ENCODE assay signal across 21 mouse cellular contexts in the genomic region with DNA sequence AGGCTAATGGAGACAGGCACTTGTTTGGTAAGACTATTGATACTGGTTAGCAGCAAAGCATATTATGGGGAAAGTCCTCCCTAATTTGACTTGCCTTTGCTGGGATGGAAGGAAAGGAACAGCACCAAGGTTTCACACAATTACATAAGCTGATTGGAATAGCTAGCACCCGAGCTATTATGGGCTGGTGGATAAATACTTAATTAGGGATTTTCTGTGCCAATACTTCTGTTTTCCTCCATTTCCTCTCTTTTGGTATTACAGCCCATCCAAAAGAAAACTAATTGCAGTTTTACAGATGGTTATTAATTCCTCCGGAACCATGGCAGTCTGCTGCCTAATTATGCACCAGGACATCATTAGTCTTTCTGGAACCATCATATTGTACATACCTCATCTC. TPM values are rescaled to one million over a fixed set of nuclear protein-coding genes. Genes with fewer than 3 reads are reported as not detected.
"Had no signal": no experiment of that assay in that cellular context is flagged by ENCODE, and none has a peak within 500 bp of the region (broad histone marks: within the 10 kb centered on the region; RNA-seq: fewer than 3 reads in every experiment).

No protein-coding gene starts in this region.

- DNase-seq: lung, postnatal 14 days; lung, postnatal 36 days; right cerebral cortex, postnatal 14 days; thymus, adult 2 months; thymus, postnatal 25 days; thymus, postnatal 4 days had no signal

- H3K9ac ChIP-seq: lung, embryonic 15.5 days; midbrain, embryonic 13.5 days; midbrain, embryonic 15.5 days; neural tube, embryonic 12.5 days; stomach, embryonic 15.5 days had no signal

- H3K9me3 ChIP-seq: lung, embryonic 15.5 days; megakaryocyte, embryonic 14.5 days; midbrain, embryonic 13.5 days; midbrain, embryonic 15.5 days; neural tube, embryonic 12.5 days; stomach, embryonic 15.5 days had no signal

- H3K4me2 ChIP-seq: lung, embryonic 15.5 days; midbrain, embryonic 11.5 days; midbrain, embryonic 13.5 days; midbrain, embryonic 15.5 days; neural tube, embryonic 12.5 days; stomach, embryonic 15.5 days had no signal

- H3K27me3 ChIP-seq: lung, embryonic 15.5 days; midbrain, embryonic 13.5 days; midbrain, embryonic 15.5 days; neural tube, embryonic 12.5 days; stomach, embryonic 15.5 days had no signal

- H3K4me1 ChIP-seq: lung, embryonic 15.5 days; midbrain, embryonic 13.5 days; midbrain, embryonic 15.5 days; neural tube, embryonic 12.5 days; stomach, embryonic 15.5 days had no signal

- H3K27ac ChIP-seq: lung, embryonic 15.5 days; macrophage; midbrain, embryonic 13.5 days; midbrain, embryonic 15.5 days; neural tube, embryonic 12.5 days; stomach, embryonic 15.5 days; stomach, postnatal 0 days had no signal

- ATAC-seq: lung, postnatal 0 days; midbrain, embryonic 13.5 days; midbrain, embryonic 15.5 days had no signal

- H3K4me3 ChIP-seq: lung, embryonic 15.5 days; megakaryocyte, embryonic 14.5 days; midbrain, embryonic 13.5 days; midbrain, embryonic 15.5 days; neural tube, embryonic 12.5 days; stomach, embryonic 15.5 days had no signal

- H3K36me3 ChIP-seq: lung, embryonic 15.5 days; midbrain, embryonic 13.5 days; midbrain, embryonic 15.5 days; neural tube, embryonic 12.5 days; stomach, embryonic 15.5 days had no signal

RNA-seq across cellular contexts. Expression of a gene that starts 17.8 kb away (rescaled TPM):
- total RNA-seq: monocyte, adult 5-6 weeks had no signal
- polyA plus RNA-seq: macrophage had no signal

RNA-seq across cellular contexts. Expression of a gene that starts 32.5 kb away (rescaled TPM):
- total RNA-seq: megakaryocyte progenitor cell, adult 5-6 weeks; midbrain, postnatal 0 days; neutrophil, adult 5-6 weeks had no signal
- polyA plus RNA-seq: macrophage; neural tube, embryonic 12.5 days had no signal

RNA-seq across cellular contexts. Expression of a gene that starts 40.4 kb away (rescaled TPM):
- total RNA-seq: megakaryocyte progenitor cell, adult 5-6 weeks; monocyte, adult 5-6 weeks; neutrophil, adult 5-6 weeks had no signal
- polyA plus RNA-seq: macrophage; midbrain, embryonic 11.5 days; midbrain, embryonic 13.5 days; neural tube, embryonic 12.5 days; neural tube, embryonic 14.5 days had no signal
